Mouse (Mus musculus): ENCODE measurements around the gene Slc22a23. TPM values are rescaled to one million over a fixed set of nuclear protein-coding genes. Genes with fewer than 3 reads are reported as not detected.

Gene Slc22a23
- polyA plus RNA-seq, 2 experiments = 9.3 to 21.4 TPM

- TF ChIP-seq CTCF (IDR thresholded peaks at IDR 0.05; ENCODE audit: low read depth) = no peak
- no peak for TF ChIP-seq EP300 (IDR thresholded peaks at IDR 0.05; ENCODE audit: low read depth)
- H3K4me2 ChIP-seq (ENCODE audit: low read depth) = no peak overlapping the region
- no peak overlapping the region for H3K9ac ChIP-seq (replicated peaks)
- no peak for ATAC-seq (ENCODE audit: insufficient read depth)
- H3K36me3 ChIP-seq (replicated peaks; ENCODE audit: control insufficient read depth, insufficient read depth, low read depth) = peaks cover 63% of the 10 kb centered on the region
- H3K4me3 ChIP-seq (ENCODE audit: insufficient read depth in 1 of 2, low read depth in 2 of 2, low read length in 2 of 2) = no peak overlapping the region
- H3K27ac ChIP-seq = no peak overlapping the region
- DNase-seq (ENCODE audit: low read depth in 3 of 3, low spot score in 3 of 3) = no peak
- WGBS (ENCODE audit: insufficient replicate concordance) = 60% methylated on average over 6 of the region's 6 CpGs
- no peaks in the 10 kb centered on the region for H3K9me3 ChIP-seq (ENCODE audit: control insufficient read depth, low read length)
- H3K4me1 ChIP-seq (replicated peaks; ENCODE audit: control insufficient read depth in 2 of 2, insufficient read depth in 2 of 2, low read length in 1 of 2) = peaks cover 29 to 51% of the 10 kb centered on the region in 2 experiments
- no peaks in the 10 kb centered on the region for H3K27me3 ChIP-seq (ENCODE audit: control insufficient read depth, insufficient read depth, low read length)
These were observed 41.5 kb downstream of the Slc22a23 start for GRCm38 (mm10) chr13:34303386-34304016.

GRCm38 (mm10) chr13:34301585-34301984 is 43.4 kb downstream of the Slc22a23 start:
- no peak for DNase-seq (ENCODE audit: low read depth in 3 of 3, low spot score in 3 of 3)
- no peak overlapping the region for H3K4me3 ChIP-seq (ENCODE audit: insufficient read depth in 1 of 2, low read depth in 2 of 2, low read length in 2 of 2)
- no peak for ATAC-seq (ENCODE audit: insufficient read depth)
- peaks cover 82% of the 10 kb centered on the region for H3K36me3 ChIP-seq (replicated peaks; ENCODE audit: control insufficient read depth, insufficient read depth, low read depth)
- no peaks in the 10 kb centered on the region for H3K9me3 ChIP-seq (ENCODE audit: control insufficient read depth, low read length)
- no peak overlapping the region for H3K9ac ChIP-seq (replicated peaks)
- no peak overlapping the region for H3K27ac ChIP-seq
- H3K4me2 ChIP-seq (ENCODE audit: low read depth) = no peak overlapping the region
- H3K4me1 ChIP-seq (replicated peaks; ENCODE audit: control insufficient read depth in 2 of 2, insufficient read depth in 2 of 2, low read length in 1 of 2) = peaks cover 16 to 37% of the 10 kb centered on the region in 2 experiments
- WGBS (ENCODE audit: insufficient replicate concordance) = 61% methylated on average over 3 of the region's 3 CpGs
- H3K27me3 ChIP-seq (ENCODE audit: control insufficient read depth, insufficient read depth, low read length) = no peaks in the 10 kb centered on the region
- TF ChIP-seq EP300 (IDR thresholded peaks at IDR 0.05; ENCODE audit: low read depth) (no peak), CTCF (IDR thresholded peaks at IDR 0.05; ENCODE audit: low read depth) (no peak)

- no peak overlapping the region for H3K4me2 ChIP-seq (ENCODE audit: low read depth)
- H3K9ac ChIP-seq (replicated peaks) = no peak overlapping the region
- no peaks in the 10 kb centered on the region for H3K9me3 ChIP-seq (ENCODE audit: control insufficient read depth, low read length)
- DNase-seq (ENCODE audit: low read depth in 3 of 3, low spot score in 3 of 3) (peak in 2 of 3 experiments; percentile 17 to 37), ATAC-seq (ENCODE audit: insufficient read depth) (peak; percentile 62)
- TF ChIP-seq CTCF (IDR thresholded peaks at IDR 0.05; ENCODE audit: low read depth) = peak; percentile 89
- TF ChIP-seq EP300 (IDR thresholded peaks at IDR 0.05; ENCODE audit: low read depth) = 0 out of 2 replicates have a peak, but pooled peaks have one; percentile 6
- peak overlapping the region; percentile 16; the same call in 1 of the 2 replicates for H3K27ac ChIP-seq
- peaks cover 84% of the 10 kb centered on the region for H3K36me3 ChIP-seq (replicated peaks; ENCODE audit: control insufficient read depth, insufficient read depth, low read depth)
- 80% methylated on average over 7 of the region's 7 CpGs for WGBS (ENCODE audit: insufficient replicate concordance)
- H3K4me3 ChIP-seq (ENCODE audit: insufficient read depth in 1 of 2, low read depth in 2 of 2, low read length in 2 of 2) = no peak overlapping the region
- no peaks in the 10 kb centered on the region for H3K27me3 ChIP-seq (ENCODE audit: control insufficient read depth, insufficient read depth, low read length)
- H3K4me1 ChIP-seq (replicated peaks; ENCODE audit: control insufficient read depth in 2 of 2, insufficient read depth in 2 of 2, low read length in 1 of 2) = peaks cover 13 to 29% of the 10 kb centered on the region in 2 experiments
These were observed 45.3 kb downstream of the Slc22a23 start for GRCm38 (mm10) chr13:34299351-34300333.

- ATAC-seq (ENCODE audit: insufficient read depth) (no peak), DNase-seq (ENCODE audit: low read depth in 3 of 3, low spot score in 3 of 3) (no peak)
- Histone ChIP-seq H3K4me1 (replicated peaks; ENCODE audit: control insufficient read depth in 2 of 2, insufficient read depth in 2 of 2, low read length in 1 of 2) (peaks cover 13 to 33% of the 10 kb centered on the region in 2 experiments), H3K27me3 (ENCODE audit: control insufficient read depth, insufficient read depth, low read length) (no peaks in the 10 kb centered on the region), H3K4me2 (ENCODE audit: low read depth) (no peak overlapping the region), H3K9me3 (ENCODE audit: control insufficient read depth, low read length) (no peaks in the 10 kb centered on the region), H3K4me3 (ENCODE audit: insufficient read depth in 1 of 2, low read depth in 2 of 2, low read length in 2 of 2) (no peak overlapping the region), H3K9ac (replicated peaks) (no peak overlapping the region), H3K27ac (no peak overlapping the region), H3K36me3 (replicated peaks; ENCODE audit: control insufficient read depth, insufficient read depth, low read depth) (peaks cover 78% of the 10 kb centered on the region)
- WGBS (ENCODE audit: insufficient replicate concordance) = 92% methylated on average over 5 of the region's 5 CpGs
- TF ChIP-seq CTCF (IDR thresholded peaks at IDR 0.05; ENCODE audit: low read depth) (no peak), EP300 (IDR thresholded peaks at IDR 0.05; ENCODE audit: low read depth) (no peak)
These were observed 46.3 kb downstream of the Slc22a23 start for GRCm38 (mm10) chr13:34298674-34299073.

GRCm38 (mm10) chr13:34298061-34298460 is 46.9 kb downstream of the Slc22a23 start:
- WGBS (ENCODE audit: insufficient replicate concordance) = 62% methylated on average over 6 of the region's 6 CpGs
- TF ChIP-seq EP300 (IDR thresholded peaks at IDR 0.05; ENCODE audit: low read depth) = peak; percentile 27; the same call in 1 of the 2 replicates
- no peak for TF ChIP-seq CTCF (IDR thresholded peaks at IDR 0.05; ENCODE audit: low read depth)

More at GRCm38 (mm10) chr13:34298061-34298460, 46.9 kb downstream of the Slc22a23 start:
- Histone ChIP-seq H3K4me1 (replicated peaks; ENCODE audit: control insufficient read depth in 2 of 2, insufficient read depth in 2 of 2, low read length in 1 of 2) (peaks cover 13 to 33% of the 10 kb centered on the region in 2 experiments), H3K27ac (no peak overlapping the region; the same call in 1 of the 2 replicates), H3K9me3 (ENCODE audit: control insufficient read depth, low read length) (no peaks in the 10 kb centered on the region), H3K36me3 (replicated peaks; ENCODE audit: control insufficient read depth, insufficient read depth, low read depth) (peaks cover 73% of the 10 kb centered on the region), H3K27me3 (ENCODE audit: control insufficient read depth, insufficient read depth, low read length) (no peaks in the 10 kb centered on the region), H3K4me3 (ENCODE audit: insufficient read depth in 1 of 2, low read depth in 2 of 2, low read length in 2 of 2) (no peak overlapping the region), H3K9ac (replicated peaks) (no peak overlapping the region), H3K4me2 (ENCODE audit: low read depth) (no peak overlapping the region)
- DNase-seq (ENCODE audit: low read depth in 3 of 3, low spot score in 3 of 3) = no peak
- ATAC-seq (ENCODE audit: insufficient read depth) = no peak

All from liver, embryonic 14.5 days (tissue).